Mouse (Mus musculus) liver, embryonic 14.5 days (tissue): Measurements from ENCODE around the gene Unc13a.

Experiments used
- CTCF ChIP-seq: IDR thresholded peaks from 2 replicates; pipeline ENCODE4 v1.5.1; 2016; ENCODE audit warnings: antibody characterized with exemption, low read depth, control low read depth
- EP300 ChIP-seq: IDR thresholded peaks from 2 replicates; pipeline ENCODE4 v1.6.1; 2016; ENCODE audit warnings: antibody characterized with exemption, low read depth

DNA sequence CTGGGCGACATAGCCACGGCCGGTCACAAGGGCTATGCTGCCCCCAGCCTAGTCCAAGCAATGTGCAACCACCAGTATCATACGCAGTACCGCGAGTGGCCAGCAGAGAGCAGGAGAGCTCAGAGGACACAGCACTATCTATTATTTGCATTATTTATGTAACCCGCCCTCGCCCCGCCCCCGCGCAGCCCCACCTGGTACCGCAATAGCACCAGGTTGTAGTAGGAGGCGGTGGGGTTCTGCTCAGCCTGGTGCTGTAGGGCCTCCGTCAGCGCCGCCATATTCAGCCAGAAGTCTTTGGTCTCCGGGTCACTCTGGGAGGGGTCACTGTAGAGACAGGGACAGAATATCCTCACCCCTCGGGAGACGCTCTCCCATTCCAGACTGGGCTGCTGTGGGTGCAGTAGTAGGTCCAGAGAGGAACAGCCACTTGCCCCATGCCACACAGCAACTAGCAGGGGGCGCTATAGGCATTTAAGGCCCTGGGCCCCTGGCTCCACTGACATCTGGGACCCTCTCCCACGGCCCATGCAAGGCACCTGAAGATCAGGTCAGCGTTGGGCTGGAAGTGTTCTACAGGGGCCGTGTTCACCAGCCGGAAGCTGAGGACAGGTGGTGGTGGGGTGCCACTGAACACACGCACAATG lies 38.4 kb upstream of the Unc13a start:
- TF ChIP-seq CTCF (peak; percentile 90), EP300 (no peak)
